Mouse (Mus musculus) testis, adult 2 months (tissue): ENCODE measurements around the gene Rtn4rl1.

Experiments
- CTCF ChIP-seq: fragments of 200-500 bp; IDR thresholded peaks from 2 replicates; pipeline ENCODE4 v1.5.1; 2012; ENCODE audit warnings: low read depth, mild to moderate bottlenecking, inconsistent platforms, low read length, moderate library complexity; ENCODE audit not compliant: control insufficient read depth, insufficient read depth, insufficient replicate concordance
- POLR2A ChIP-seq: fragments of 200-500 bp; IDR thresholded peaks from 2 replicates; pipeline ENCODE4 v1.6.1; 2012; ENCODE audit warnings: low read depth, mild to moderate bottlenecking, inconsistent platforms, low read length, moderate library complexity; ENCODE audit not compliant: control insufficient read depth

DNA sequence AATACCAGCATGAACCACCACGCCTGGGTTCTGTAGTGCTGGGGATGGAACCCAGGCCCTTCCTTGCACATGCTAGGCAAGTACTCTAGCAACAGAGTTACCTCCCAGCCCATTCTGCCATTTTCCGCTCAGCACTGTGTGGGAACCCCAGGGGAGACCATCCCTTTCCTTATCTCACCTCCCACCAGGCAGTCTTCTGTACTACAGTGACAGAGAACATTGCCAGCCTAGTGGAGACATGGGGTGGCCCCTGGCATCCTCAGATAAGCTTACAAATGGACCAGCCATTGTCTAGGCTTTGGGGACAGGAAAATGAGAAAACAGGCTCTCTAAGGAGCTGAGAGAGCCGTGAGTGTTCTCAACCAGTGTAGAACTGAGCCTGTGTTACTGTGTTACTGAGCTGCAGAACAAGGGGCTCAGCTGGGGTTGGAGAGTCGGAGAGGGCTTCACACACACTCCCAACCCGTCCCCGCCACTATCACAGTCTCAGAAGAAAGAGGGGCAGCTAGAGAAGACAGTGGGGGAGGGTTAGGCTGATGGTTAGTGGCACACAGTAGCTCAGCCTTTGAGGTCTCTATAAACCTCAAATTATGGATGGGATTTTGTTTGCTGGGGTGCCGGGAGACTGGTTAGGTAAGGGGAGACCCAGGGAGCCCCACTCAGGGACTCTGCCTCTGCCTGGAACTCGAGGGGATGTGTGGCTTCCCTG lies 76.8 kb downstream of the Rtn4rl1 start:
- TF ChIP-seq CTCF (no peak), POLR2A (no peak)
